Mouse (Mus musculus): ENCODE measurements at regions not wholly inside any gene's neighbourhood (a gene's known extent, or its start where the extent isn't known, plus 50 kb on each side); places are given as distances from the start of the nearest gene placed in this dataset.

- H3K4me1 ChIP-seq (replicated peaks; ENCODE audit: control insufficient read depth, insufficient read depth, low read length): peaks cover 5% of the 10 kb centered on the region; the same call in 1 of the 2 replicates
- H3K4me3 ChIP-seq (ENCODE audit: low read depth, low read length): no peak overlapping the region
- H3K36me3 ChIP-seq (ENCODE audit: control insufficient read depth, insufficient read depth, low read length): no peaks in the 10 kb centered on the region
- H3K27me3 ChIP-seq (ENCODE audit: control insufficient read depth, insufficient read depth, low read length): no peaks in the 10 kb centered on the region
- WGBS: 76% methylated on average over 8 of the region's 8 CpGs
- H3K27ac ChIP-seq (ENCODE audit: low read depth, low read length): no peak overlapping the region
- no peak overlapping the region for H3K9ac ChIP-seq (ENCODE audit: low read length)
- ATAC-seq (replicated peaks; ENCODE audit: low FRiP score): no peak
- H3K9me3 ChIP-seq (ENCODE audit: control insufficient read depth, low read length): no peaks in the 10 kb centered on the region
- DNase-seq (ENCODE audit: low spot score): no peak
- no peak overlapping the region for H3K4me2 ChIP-seq (ENCODE audit: low read depth, low read length, severe bottlenecking)
Observed at GRCm38 (mm10) chr2:45172382-45172781, 55.2 kb upstream of the Zeb2 start.

DNA sequence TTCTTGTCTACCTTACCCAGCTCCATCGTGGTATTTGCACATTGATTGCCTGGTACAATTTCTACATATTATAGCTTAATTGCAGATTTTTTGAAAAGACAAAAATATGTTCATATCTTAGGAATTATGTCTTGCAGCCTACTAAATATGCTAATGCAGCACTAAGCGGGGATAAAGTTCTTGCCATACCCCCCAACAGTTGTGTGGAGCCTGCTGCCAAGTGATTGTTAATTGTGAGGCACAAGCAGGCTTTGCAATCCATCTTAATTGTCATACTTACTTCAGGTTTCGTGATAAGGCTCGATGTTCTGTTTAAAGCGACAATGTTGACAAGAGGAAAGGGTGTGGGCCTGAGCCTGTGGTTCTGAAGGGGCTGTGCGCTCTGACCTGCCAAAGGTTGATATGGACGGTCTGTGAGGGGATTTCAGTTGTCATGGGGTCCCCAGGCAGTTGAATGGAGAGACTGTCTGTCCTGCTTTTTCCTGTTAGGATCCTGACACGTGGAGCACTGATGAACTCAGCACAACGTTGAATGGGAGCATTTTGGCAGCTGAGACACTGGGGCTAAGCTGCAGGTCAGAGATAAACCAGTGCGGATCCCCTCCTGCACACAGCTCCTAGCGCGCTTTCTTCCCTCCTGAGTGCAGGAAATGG lies 54.5 kb upstream of the Zeb2 start:
- no peak overlapping the region for H3K4me3 ChIP-seq (ENCODE audit: low read depth, low read length)
- no peak for ATAC-seq (replicated peaks; ENCODE audit: low FRiP score)
- no peak overlapping the region for H3K4me2 ChIP-seq (ENCODE audit: low read depth, low read length, severe bottlenecking)
- no peak overlapping the region for H3K27ac ChIP-seq (ENCODE audit: low read depth, low read length)
- no peaks in the 10 kb centered on the region for H3K36me3 ChIP-seq (ENCODE audit: control insufficient read depth, insufficient read depth, low read length)
- no peak for DNase-seq (ENCODE audit: low spot score)
- no peaks in the 10 kb centered on the region for H3K9me3 ChIP-seq (ENCODE audit: control insufficient read depth, low read length)
- H3K4me1 ChIP-seq (replicated peaks; ENCODE audit: control insufficient read depth, insufficient read depth, low read length): peaks cover 5% of the 10 kb centered on the region; the same call in 1 of the 2 replicates
- WGBS: 63% methylated on average over 12 of the region's 12 CpGs
- H3K27me3 ChIP-seq (ENCODE audit: control insufficient read depth, insufficient read depth, low read length): no peaks in the 10 kb centered on the region
- no peak overlapping the region for H3K9ac ChIP-seq (ENCODE audit: low read length)

DNA sequence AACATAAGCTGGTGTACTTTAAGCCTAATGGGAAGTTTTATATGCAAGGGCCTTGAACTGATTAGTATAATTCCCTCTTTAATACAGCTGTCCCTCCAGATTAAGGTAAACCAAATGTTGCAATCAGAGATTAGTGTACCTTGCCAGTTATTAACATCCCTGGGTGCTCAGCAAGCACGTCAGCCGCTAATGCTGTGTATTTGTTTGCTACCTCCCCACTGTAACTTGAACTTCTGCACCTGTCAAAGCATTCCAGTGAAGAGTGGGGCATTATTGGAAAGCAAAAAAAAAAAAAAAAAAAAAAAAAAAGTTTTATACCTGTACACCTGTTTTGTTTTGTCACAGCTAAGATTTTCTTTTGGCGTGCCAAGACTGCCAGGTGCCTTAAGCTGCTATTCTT lies 53.1 kb upstream of the Zeb2 start:
- DNase-seq (ENCODE audit: low spot score) (no peak), ATAC-seq (replicated peaks; ENCODE audit: low FRiP score) (no peak)
- H3K4me3 ChIP-seq (ENCODE audit: low read depth, low read length): no peak overlapping the region
- H3K4me2 ChIP-seq (ENCODE audit: low read depth, low read length, severe bottlenecking): no peak overlapping the region
- H3K4me1 ChIP-seq (replicated peaks; ENCODE audit: control insufficient read depth, insufficient read depth, low read length): peaks cover 5% of the 10 kb centered on the region; the same call in 1 of the 2 replicates
- WGBS: 39% methylated on average over 3 of the region's 3 CpGs
- no peaks in the 10 kb centered on the region for H3K36me3 ChIP-seq (ENCODE audit: control insufficient read depth, insufficient read depth, low read length)
- no peak overlapping the region for H3K27ac ChIP-seq (ENCODE audit: low read depth, low read length)
- H3K9me3 ChIP-seq (ENCODE audit: control insufficient read depth, low read length): no peaks in the 10 kb centered on the region
- H3K27me3 ChIP-seq (ENCODE audit: control insufficient read depth, insufficient read depth, low read length): no peaks in the 10 kb centered on the region
- H3K9ac ChIP-seq (ENCODE audit: low read length): no peak overlapping the region

DNA sequence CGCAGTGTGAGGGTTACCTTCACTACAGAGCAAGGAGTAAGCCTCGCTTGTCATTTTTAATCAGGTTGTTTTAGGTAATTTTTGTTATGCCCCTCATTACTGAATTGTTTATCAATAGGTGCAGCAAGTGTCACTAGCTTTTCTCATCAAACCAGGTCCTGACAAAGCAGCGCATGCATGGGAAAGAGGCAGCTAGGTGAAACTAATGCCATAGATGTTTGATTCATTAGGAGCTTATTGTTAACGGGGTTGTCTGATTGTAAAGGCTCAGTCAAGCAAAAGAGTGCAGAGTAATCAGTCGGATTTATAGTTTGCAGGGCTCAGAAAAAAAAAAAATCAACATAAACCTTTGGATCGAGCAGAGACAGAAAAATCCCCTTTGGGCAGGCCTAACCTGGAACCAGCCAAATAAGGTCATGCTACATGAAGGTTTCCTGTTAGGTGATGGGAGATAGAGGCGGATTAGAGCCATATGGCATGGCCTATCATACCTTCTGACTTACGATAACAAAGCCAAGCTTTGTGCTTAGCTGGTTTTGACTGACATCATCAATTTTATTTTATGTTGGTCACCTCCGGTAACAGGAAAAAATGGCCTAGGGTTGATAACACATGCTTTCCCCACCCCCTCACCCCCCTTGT lies 52.4 kb upstream of the Zeb2 start:
- H3K9me3 ChIP-seq (ENCODE audit: control insufficient read depth, low read length): no peaks in the 10 kb centered on the region
- no peak overlapping the region for H3K9ac ChIP-seq (ENCODE audit: low read length)
- peak; percentile 70 for ATAC-seq (replicated peaks; ENCODE audit: low FRiP score)
- peaks cover 5% of the 10 kb centered on the region; the same call in 1 of the 2 replicates for H3K4me1 ChIP-seq (replicated peaks; ENCODE audit: control insufficient read depth, insufficient read depth, low read length)
- no peak for DNase-seq (ENCODE audit: low spot score)
- H3K36me3 ChIP-seq (ENCODE audit: control insufficient read depth, insufficient read depth, low read length): no peaks in the 10 kb centered on the region
- WGBS: 17% methylated on average over 9 of the region's 9 CpGs
- H3K27me3 ChIP-seq (ENCODE audit: control insufficient read depth, insufficient read depth, low read length): no peaks in the 10 kb centered on the region
- H3K4me3 ChIP-seq (ENCODE audit: low read depth, low read length): no peak overlapping the region
- no peak overlapping the region for H3K27ac ChIP-seq (ENCODE audit: low read depth, low read length)
- H3K4me2 ChIP-seq (ENCODE audit: low read depth, low read length, severe bottlenecking): no peak overlapping the region

- Histone ChIP-seq H3K36me3 (ENCODE audit: control insufficient read depth, insufficient read depth, low read length) (no peaks in the 10 kb centered on the region), H3K27me3 (ENCODE audit: control insufficient read depth, insufficient read depth, low read length) (no peaks in the 10 kb centered on the region), H3K9me3 (ENCODE audit: control insufficient read depth, low read length) (no peaks in the 10 kb centered on the region), H3K4me1 (replicated peaks; ENCODE audit: control insufficient read depth, insufficient read depth, low read length) (peaks cover 5% of the 10 kb centered on the region; the same call in 1 of the 2 replicates), H3K4me3 (ENCODE audit: low read depth, low read length) (no peak overlapping the region), H3K9ac (ENCODE audit: low read length) (no peak overlapping the region), H3K4me2 (ENCODE audit: low read depth, low read length, severe bottlenecking) (no peak overlapping the region), H3K27ac (ENCODE audit: low read depth, low read length) (no peak overlapping the region)
- ATAC-seq (replicated peaks; ENCODE audit: low FRiP score) (no peak), DNase-seq (ENCODE audit: low spot score) (no peak)
- 88% methylated on average over 3 of the region's 3 CpGs for WGBS
Observed at GRCm38 (mm10) chr2:45168606-45169005, 51.4 kb upstream of the Zeb2 start.

All from forebrain, embryonic 11.5 days (tissue).